Mouse (Mus musculus) hindbrain, embryonic 14.5 days (tissue): ENCODE measurements around the gene Olfr834. TPM values are rescaled to one million over a fixed set of nuclear protein-coding genes. Genes with fewer than 3 reads are reported as not detected.

Experiments
- ATAC-seq: fragments of 200-750 bp; cut with Nextera tagmentation; 2 replicates; pipeline ENCODE4 v1.8.0; 2017; ENCODE audit warnings: moderate number of reproducible peaks, mild to moderate bottlenecking, moderate TSS enrichment, moderate library complexity; ENCODE audit not compliant: low FRiP score
- DNase-seq: peaks from one replicate; pipeline ENCODE4 v3.0.0-alpha.2; 2015; ENCODE audit warnings: low spot score
- H3K27ac ChIP-seq: fragments of 300-500 bp; sonication (generic); 2 replicates; pipeline ENCODE4 v1.5.1; 2014; ENCODE audit warnings: mild to moderate bottlenecking, moderate library complexity
- H3K27me3 ChIP-seq: fragments of 300-500 bp; sonication (generic); 2 replicates; pipeline ENCODE4 v1.6.1; 2014; ENCODE audit warnings: mild to moderate bottlenecking, low read length, mixed read lengths; ENCODE audit not compliant: control insufficient read depth, insufficient read depth
- H3K36me3 ChIP-seq: fragments of 300-500 bp; sonication (generic); replicated peaks from 2 replicates; pipeline ENCODE4 v1.6.1; 2014; ENCODE audit not compliant: control insufficient read depth, insufficient read depth
- H3K4me1 ChIP-seq: fragments of 300-500 bp; sonication (generic); replicated peaks from 2 replicates; pipeline ENCODE4 v1.6.1; 2014; ENCODE audit warnings: antibody characterized with exemption, low read length, mixed read lengths; ENCODE audit not compliant: control insufficient read depth, insufficient read depth
- H3K4me2 ChIP-seq: fragments of 300-500 bp; sonication (generic); replicated peaks from 2 replicates; pipeline ENCODE4 v1.6.1; 2014; ENCODE audit warnings: mild to moderate bottlenecking, moderate library complexity
- H3K4me3 ChIP-seq: fragments of 300-500 bp; sonication (generic); replicated peaks from 2 replicates; pipeline ENCODE4 v1.5.1; 2014; ENCODE audit warnings: mild to moderate bottlenecking, low read length
- H3K9ac ChIP-seq: fragments of 300-500 bp; sonication (generic); 2 replicates; pipeline ENCODE4 v1.6.1; 2014
- H3K9me3 ChIP-seq: fragments of 300-500 bp; sonication (generic); 2 replicates; pipeline ENCODE4 v1.6.1; 2016; ENCODE audit warnings: low read length; ENCODE audit not compliant: control insufficient read depth
- WGBS: fragments of 180-500 bp; shearing (Covaris S2); extraction: QIAGEN DNeasy Blood & Tissue Kit; methylation state at CpG from one replicate; pipeline ENCODE4 v1.1.7; 2014; 5-methylcytosine and 5-hydroxymethylcytosine counted together
- polyA plus RNA-seq: library from polyadenylated mRNA; unstranded; fragments of >200 nt; fragmentation: Nextera tagmentation; extraction: Ambion mirVana; gene quantifications from 2 replicates; pipeline ENCODE4 v1.2.1, GENCODE M21; 2014

Olfr834 gene
- polyA plus RNA-seq = not detected in 2 replicates

GRCm38 (mm10) chr9:18987690-18988089, at the start of gene Olfr834:
TSS of gene Olfr834 (plus strand) at chr9:18987990.
- DNase-seq = no peak
- H3K9me3 ChIP-seq = 0 out of 2 replicates have a peak, but pooled peaks cover 6% of the 10 kb centered on the region
- no peak within 1 kb of the TSS for H3K4me2 ChIP-seq
- H3K27ac ChIP-seq = no peak within 1 kb of the TSS
- 83% methylated on average over 3 of the region's 3 CpGs for WGBS
- no peaks in the 10 kb centered on the region for H3K27me3 ChIP-seq
- H3K9ac ChIP-seq = no peak within 1 kb of the TSS
- H3K36me3 ChIP-seq = no peaks in the 10 kb centered on the region
- H3K4me3 ChIP-seq = no peak within 1 kb of the TSS
- H3K4me1 ChIP-seq = no peaks in the 10 kb centered on the region
- no peak for ATAC-seq

GRCm38 (mm10) chr9:18962021-18962420, 25.8 kb upstream of the Olfr834 start:
- Histone ChIP-seq H3K27me3 (no peaks in the 10 kb centered on the region), H3K27ac (no peak overlapping the region), H3K4me1 (no peaks in the 10 kb centered on the region), H3K9me3 (no peaks in the 10 kb centered on the region), H3K4me2 (no peak overlapping the region), H3K4me3 (no peak overlapping the region), H3K9ac (no peak overlapping the region), H3K36me3 (no peaks in the 10 kb centered on the region)
- DNase-seq = no peak
- no peak for ATAC-seq

- Histone ChIP-seq H3K27me3 (no peaks in the 10 kb centered on the region), H3K9ac (no peak within 1 kb of the TSS), H3K9me3 (peaks cover 21% of the 10 kb centered on the region), H3K27ac (no peak within 1 kb of the TSS), H3K4me1 (no peaks in the 10 kb centered on the region), H3K4me3 (no peak within 1 kb of the TSS), H3K4me2 (no peak within 1 kb of the TSS), H3K36me3 (no peaks in the 10 kb centered on the region)
- no peak for ATAC-seq
- WGBS = 62% methylated on average over 1 of the region's 1 CpGs
- DNase-seq = no peak
Measured at GRCm38 (mm10) chr9:19032435-19032834, 44.6 kb downstream of the Olfr834 start, which contains the start of gene Olfr835. TSS of gene Olfr835 (plus strand) at chr9:19032735.

Other genes starting within 250 kb of the Olfr834 start
- gene Olfr24, start 224.0 kb upstream of the Olfr834 start, polyA plus RNA-seq = not detected in 2 replicates
- not detected in 2 replicates for gene Olfr828, start 168.5 kb upstream of the Olfr834 start, polyA plus RNA-seq
- gene Olfr829, start 133.1 kb upstream of the Olfr834 start, polyA plus RNA-seq = not detected in 2 replicates
- not detected in 2 replicates for gene Olfr830, start 113.3 kb upstream of the Olfr834 start, polyA plus RNA-seq
- not detected in 2 replicates for gene Olfr832, start 50.9 kb upstream of the Olfr834 start, polyA plus RNA-seq
- not detected in 2 replicates for gene Olfr835, start 44.7 kb downstream of the Olfr834 start, polyA plus RNA-seq
- gene Olfr836, start 132.4 kb downstream of the Olfr834 start, polyA plus RNA-seq = not detected in 2 replicates
- not detected in 2 replicates for gene Olfr837, start 148.3 kb downstream of the Olfr834 start, polyA plus RNA-seq
- not detected in 2 replicates for gene Olfr839-ps1, start 189.3 kb downstream of the Olfr834 start, polyA plus RNA-seq